Mouse (Mus musculus) ovary, postnatal 36 days (tissue): ENCODE measurements around the gene Bora.
A peak's percentile ranks its signal among the peaks of the same experiment; 100 is the strongest.
"Not testable (repeated sequence)": the region's sequence is repeated elsewhere in the genome, so short reads cannot be mapped to it uniquely, and the experiment has no call there.

Experiments used
- DNase-seq: peaks from one replicate; pipeline ENCODE4 v3.0.0; 2022; ENCODE audit warnings: low spot score, mixed read lengths

Bora gene

GRCm38 (mm10) chr14:99046031-99046781, at the start of gene Bora, which contains the start of gene Mzt1:
Gene Bora, plus strand, starts transcription at chr14:99046222.
Gene Mzt1, minus strand, starts transcription at chr14:99046134.
- peak; percentile 92 for DNase-seq

GRCm38 (mm10) chr14:99010224-99010919, 35.6 kb upstream of the Bora start:
- DNase-seq, result no peak

GRCm38 (mm10) chr14:99010920-99011313, 35.1 kb upstream of the Bora start:
- no peak for DNase-seq

- no peak for DNase-seq
Observed at GRCm38 (mm10) chr14:99018691-99019090, 27.3 kb upstream of the Bora start.

GRCm38 (mm10) chr14:99019136-99019808, 26.8 kb upstream of the Bora start:
- DNase-seq, result no peak

GRCm38 (mm10) chr14:99022346-99023086, 23.5 kb upstream of the Bora start:
- DNase-seq, result no peak

- DNase-seq, result no peak
Observed at GRCm38 (mm10) chr14:99029987-99030386, 16.0 kb upstream of the Bora start.

DNA sequence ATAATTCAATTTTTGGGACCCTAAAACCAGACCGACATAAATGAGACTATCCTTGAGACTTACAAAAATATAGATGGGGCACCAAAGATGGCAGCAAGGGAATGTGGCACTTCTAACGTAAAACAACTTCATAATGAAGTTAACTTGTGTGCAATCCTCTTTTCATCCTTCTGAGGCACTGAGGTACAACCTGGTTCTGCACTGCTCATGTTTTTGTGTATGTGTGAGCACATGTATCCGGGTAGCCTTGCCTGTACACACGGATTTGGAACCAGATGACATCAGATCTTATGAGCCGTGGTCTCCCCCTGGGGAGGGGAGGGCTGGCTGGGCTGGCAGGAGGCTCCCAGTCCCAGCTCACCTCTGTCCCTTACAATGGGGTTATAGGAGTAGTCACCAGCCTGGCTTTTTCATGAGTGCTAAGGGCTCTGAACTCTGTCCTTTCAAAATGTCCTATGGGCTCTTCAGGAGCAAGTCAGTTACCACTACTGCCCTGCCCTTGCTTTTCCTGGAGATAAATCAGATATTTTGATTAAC, 14.6 kb upstream of the Bora start:
- DNase-seq, result no peak

DNA sequence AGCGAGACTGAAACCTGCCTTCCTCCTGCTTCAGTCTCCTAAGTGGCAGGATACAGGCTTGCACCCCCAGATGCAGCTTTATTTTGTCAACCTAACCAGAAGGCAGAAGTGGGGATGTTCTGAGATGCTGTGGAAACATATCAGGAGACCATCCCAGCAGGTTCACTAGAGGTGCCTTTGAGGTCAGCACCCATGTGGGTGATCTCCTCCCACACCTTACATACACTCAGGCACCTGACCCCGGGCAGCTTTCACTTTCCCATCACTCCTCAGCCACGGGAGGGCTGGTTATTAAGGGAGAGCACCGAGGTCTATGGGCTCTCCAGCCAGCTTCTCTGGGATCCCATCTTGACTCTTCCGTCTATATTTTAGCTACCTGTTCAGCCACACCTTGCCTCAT, 13.4 kb upstream of the Bora start:
- no peak for DNase-seq

- DNase-seq, result not testable (repeated sequence)
Observed at GRCm38 (mm10) chr14:99034851-99035250, 11.2 kb upstream of the Bora start.

GRCm38 (mm10) chr14:99036039-99036438, 10.0 kb upstream of the Bora start:
- no peak for DNase-seq

DNA sequence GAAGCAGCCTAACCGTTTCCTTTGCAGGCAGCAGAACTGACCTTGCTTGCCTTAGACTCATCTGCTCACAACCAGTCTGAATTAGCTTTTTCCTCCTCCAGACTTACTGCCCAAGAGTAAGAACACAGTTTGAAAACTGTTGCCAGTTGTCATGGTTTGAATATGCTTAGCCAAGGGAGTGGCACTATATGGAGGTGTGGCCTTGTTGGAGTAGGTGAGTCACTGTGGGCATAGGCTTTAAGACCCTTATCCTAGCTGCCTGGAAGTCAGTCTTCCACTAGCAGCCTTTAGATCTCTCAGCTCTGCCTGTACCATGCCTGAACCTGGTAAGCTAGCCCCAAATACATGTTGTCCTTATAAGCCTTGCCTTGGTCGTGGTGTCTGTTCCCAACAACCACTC, 8.3 kb upstream of the Bora start:
- no peak for DNase-seq

DNA sequence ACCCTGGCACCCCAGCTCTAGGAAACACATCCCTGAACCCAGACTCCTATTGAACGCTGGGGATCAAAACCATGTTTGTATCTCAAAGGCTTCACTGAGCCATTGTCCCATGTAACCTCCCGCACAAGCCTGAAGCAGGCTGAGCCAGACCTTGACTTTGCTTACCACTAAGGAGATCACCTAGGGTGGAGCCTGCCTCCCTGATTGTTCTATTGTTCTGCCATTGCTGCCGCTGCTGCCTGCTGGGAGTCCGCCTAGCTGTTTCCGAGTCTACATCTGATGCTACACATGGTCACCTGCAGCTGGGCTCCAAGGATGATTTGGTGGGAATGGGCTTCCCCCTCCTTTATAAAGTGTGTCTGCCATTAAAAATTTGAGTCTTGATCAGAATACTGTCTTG, 6.7 kb upstream of the Bora start:
- not testable (repeated sequence) for DNase-seq

- no peak for DNase-seq
Observed at GRCm38 (mm10) chr14:99041416-99041815, 4.6 kb upstream of the Bora start.

DNA sequence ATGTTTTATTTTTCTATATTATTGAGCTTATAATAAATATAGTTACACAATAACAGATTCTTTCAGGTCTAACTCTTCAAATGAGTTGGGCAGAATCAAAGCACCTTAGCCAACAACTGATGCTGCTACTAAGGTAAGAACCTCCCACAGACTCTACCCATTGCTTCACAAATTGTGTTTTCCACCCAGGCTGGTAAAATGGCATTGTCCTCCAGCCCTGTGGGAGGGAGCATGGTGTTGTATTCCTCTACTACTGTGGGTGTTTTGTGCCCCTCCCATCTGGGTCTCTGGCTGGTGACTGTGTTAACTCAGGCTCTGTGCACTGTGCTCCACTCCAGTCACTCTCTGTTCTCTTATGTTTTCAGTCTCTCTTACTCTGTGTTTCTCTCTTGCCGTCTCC, 2.5 kb upstream of the Bora start:
- DNase-seq, result no peak

DNA sequence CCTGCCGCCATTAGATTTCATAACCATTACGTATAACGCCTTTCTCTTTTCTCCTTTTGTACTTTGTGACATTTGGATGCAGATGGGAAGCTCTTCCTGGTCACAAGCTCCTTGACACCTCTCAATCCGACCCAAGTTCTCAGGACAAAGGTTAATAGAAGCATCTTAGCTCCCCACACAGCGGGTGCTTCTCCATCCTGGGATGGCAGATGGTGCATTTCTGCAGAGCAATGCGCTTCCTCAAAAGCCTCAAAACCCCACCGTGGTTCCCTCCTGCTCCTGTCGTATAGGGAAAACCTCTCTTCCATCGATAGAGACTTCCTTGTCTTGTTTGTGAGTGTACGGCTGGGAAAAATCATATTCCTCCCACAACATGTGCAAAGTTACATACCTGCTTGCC, 1.9 kb upstream of the Bora start:
- DNase-seq, result no peak

DNA sequence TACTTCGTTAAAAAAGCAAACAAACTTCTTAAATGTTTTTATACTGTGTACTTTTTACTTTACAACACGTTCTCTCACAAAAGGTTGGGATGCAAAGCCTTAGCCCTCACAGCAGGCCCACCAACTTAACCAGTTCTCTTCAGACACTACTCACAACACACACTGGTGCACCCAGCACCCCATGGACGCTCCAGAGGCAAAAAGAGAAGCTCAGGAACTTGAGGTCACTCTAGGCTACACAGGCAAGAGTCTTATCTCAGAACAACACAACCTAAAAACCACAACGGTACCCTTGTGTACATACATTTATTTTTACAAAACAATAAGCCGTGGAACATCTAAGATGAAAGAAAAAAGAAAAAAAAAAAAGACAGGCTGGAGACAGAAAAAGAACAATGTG, 1.3 kb upstream of the Bora start:
- no peak for DNase-seq

DNA sequence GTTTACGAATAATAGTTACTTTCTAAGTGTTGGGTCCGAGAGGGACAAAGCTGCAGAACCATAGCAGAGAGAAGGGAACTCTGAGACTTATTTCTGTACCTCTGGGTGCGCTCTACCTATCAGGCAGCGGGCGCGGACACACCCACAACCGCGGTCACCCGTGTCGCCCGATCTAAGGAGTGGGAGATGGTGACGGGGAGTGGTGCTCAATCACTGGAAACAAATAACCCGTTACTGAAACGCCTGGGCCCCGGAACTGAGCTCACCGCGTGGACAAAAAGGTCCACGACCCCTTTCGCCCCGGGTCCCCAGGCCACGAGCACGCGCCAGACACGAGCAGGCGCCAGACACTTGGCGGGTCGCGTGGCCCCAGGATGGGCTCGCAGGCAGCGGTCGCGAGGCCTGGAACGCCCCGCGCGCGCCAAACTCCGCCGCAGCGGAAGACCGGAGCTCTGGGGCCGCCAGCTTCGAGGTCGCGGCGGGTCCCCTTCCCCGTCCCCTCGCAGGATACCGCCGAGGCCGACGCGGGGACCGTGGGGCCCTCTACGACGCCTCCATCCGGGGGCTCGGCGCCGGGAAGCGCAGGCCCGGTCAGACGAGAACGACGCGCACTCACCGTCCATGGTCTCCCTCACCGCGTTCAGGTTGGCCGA, 518 bp upstream of the Bora start:
- no peak for DNase-seq

DNA sequence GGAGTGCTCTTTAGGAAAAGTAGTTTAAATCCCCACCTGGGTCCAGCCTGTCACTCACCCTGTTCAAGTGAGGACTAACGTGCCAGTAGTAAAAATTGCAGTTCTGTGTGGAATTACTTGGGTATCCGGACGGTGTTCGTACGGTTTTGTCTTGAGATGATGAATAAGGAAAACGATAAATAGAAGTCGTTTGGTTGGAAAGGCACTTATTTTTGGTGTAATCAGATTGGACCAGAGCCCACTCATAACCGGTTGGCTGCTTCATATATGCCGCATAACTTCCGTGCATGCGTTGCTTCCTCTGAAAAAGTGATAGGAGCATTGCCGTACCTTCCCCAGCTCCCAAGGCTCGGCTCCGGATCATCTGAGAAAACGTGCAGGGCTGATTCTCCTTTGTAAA, 760 bp downstream of the Bora start:
- no peak for DNase-seq

DNA sequence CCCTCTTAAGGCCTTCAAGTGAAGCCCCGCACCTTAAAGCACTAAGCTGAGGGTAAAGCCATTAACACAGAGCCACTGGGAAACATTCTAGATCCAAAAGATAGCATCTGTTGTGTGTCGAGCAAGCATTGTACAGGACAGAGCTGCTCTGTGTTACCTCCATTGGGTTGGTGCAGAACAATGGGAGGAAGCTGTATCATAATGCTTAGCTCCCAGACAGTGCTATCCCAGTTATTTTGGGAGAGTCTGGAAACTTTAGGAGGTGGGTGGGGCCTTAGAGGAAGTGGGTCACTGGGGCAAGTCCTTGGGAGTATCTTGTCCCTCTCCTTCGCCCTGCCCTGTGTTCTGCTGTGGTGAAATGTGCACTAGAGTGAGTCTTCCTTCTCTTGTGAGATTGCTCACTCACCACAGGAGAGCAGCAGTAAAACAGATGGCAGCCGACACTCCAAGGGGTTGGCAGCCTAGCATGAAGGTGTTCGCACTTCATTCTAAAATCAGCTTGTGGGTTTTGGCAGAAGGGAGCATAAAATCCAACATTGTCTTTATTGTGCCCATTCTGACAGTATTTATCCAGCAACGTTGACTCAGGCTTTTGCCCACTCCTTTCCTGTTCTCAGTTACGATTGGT, 13.1 kb downstream of the Bora start:
- no peak for DNase-seq

GRCm38 (mm10) chr14:99060616-99061015, 14.6 kb downstream of the Bora start:
- DNase-seq, result no peak
